Mouse (Mus musculus): ENCODE measurements around the gene Ulk4.

Ulk4 gene

DNA sequence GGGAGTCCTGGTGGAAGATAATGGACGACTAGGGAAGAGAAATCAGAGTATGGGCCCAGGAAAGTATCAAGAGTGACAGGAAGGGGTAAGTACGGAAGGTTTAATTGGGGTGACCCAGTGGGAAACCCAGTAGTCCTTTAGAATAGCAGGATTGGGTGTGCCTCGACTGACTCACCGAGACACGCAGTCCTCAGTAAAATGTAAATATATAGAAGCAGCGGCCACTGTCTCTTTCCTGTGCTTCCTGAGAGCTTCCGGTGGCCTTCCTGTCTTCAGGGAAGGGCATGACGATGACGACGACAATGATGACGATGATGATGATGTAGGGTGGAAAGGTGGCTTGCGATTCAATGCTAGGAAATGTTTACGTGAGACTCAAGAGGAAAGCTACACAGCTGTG lies 363.8 kb downstream of the Ulk4 start:
- in situ Hi-C loops (cut with MboI, MseI), result no loop called here

DNA sequence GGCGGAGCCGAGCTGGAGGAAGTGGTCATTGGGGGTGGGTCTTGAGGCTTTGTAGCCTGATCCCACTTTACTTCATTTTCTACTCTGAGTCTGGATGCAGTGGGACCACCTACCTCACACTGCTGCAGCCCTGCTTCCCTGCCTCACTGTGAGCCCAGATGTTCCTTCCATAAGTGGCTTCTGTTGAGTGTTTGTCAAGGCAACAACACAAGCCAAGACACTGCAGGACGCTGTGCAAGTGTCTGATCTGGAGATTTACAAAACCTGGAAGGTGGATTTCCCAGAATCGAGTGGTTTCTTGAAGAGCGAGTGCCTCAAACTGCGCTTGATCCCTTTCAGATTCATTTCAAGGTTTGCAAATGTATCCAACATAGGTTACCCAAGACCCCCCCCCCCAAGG lies 368.5 kb downstream of the Ulk4 start:
- in situ Hi-C loops (cut with MboI, MseI), result no loop called here

All from T-helper 17 cell (primary cell).